Mouse (Mus musculus): Measurements from ENCODE around the gene Dnaic1. TPM values are rescaled to one million over a fixed set of nuclear protein-coding genes. Genes with fewer than 3 reads are reported as not detected.

Gene Dnaic1
- polyA plus RNA-seq, 1 experiment from 2014 or later, result 4.6 TPM

GRCm38 (mm10) chr4:41653296-41653695 is 83.7 kb downstream of the Dnaic1 start:
- no peak overlapping the region for H3K4me2 ChIP-seq (replicated peaks)
- H3K9me3 ChIP-seq (replicated peaks), result no peaks in the 10 kb centered on the region
- no peak overlapping the region for H3K4me3 ChIP-seq (replicated peaks)
- H3K27me3 ChIP-seq, result peaks cover 5% of the 10 kb centered on the region; the same call in 1 of the 2 replicates
- H3K4me1 ChIP-seq, result peaks cover 5% of the 10 kb centered on the region; the same call in 1 of the 2 replicates
- no peak for ATAC-seq (ENCODE audit: insufficient number of reproducible peaks, low FRiP score, low TSS enrichment, low read depth)
- no peak overlapping the region for H3K27ac ChIP-seq (replicated peaks)
- 0 out of 2 replicates have a peak, but pooled peaks cover 3% of the 10 kb centered on the region for H3K36me3 ChIP-seq
- WGBS, result 45% methylated on average over 6 of the region's 6 CpGs
- H3K9ac ChIP-seq, result no peak overlapping the region

- WGBS, result 53% methylated on average over 6 of the region's 6 CpGs
- Histone ChIP-seq H3K9me3 (replicated peaks) (no peaks in the 10 kb centered on the region), H3K4me3 (replicated peaks) (no peak overlapping the region), H3K4me2 (replicated peaks) (no peak overlapping the region), H3K36me3 (0 out of 2 replicates have a peak, but pooled peaks cover 3% of the 10 kb centered on the region), H3K27ac (replicated peaks) (no peak overlapping the region), H3K27me3 (peaks cover 5% of the 10 kb centered on the region; the same call in 1 of the 2 replicates), H3K9ac (no peak overlapping the region), H3K4me1 (peaks cover 8% of the 10 kb centered on the region; the same call in 1 of the 2 replicates)
- no peak for ATAC-seq (ENCODE audit: insufficient number of reproducible peaks, low FRiP score, low TSS enrichment, low read depth)
Observed at GRCm38 (mm10) chr4:41653730-41654129, 84.2 kb downstream of the Dnaic1 start.

- ATAC-seq (ENCODE audit: insufficient number of reproducible peaks, low FRiP score, low TSS enrichment, low read depth), result no peak
- 19% methylated on average over 7 of the region's 7 CpGs for WGBS
- H3K27me3 ChIP-seq, result peaks cover 5% of the 10 kb centered on the region; the same call in 1 of the 2 replicates
Observed at GRCm38 (mm10) chr4:41654217-41654616, 84.6 kb downstream of the Dnaic1 start.

GRCm38 (mm10) chr4:41655525-41655924 is 86.0 kb downstream of the Dnaic1 start:
- Histone ChIP-seq H3K27me3 (peaks cover 7% of the 10 kb centered on the region; the same call in 1 of the 2 replicates), H3K36me3 (0 out of 2 replicates have a peak, but pooled peaks cover 3% of the 10 kb centered on the region), H3K9ac (no peak overlapping the region), H3K4me2 (replicated peaks) (no peak overlapping the region), H3K27ac (replicated peaks) (no peak overlapping the region), H3K9me3 (replicated peaks) (no peaks in the 10 kb centered on the region), H3K4me3 (replicated peaks) (no peak overlapping the region), H3K4me1 (peaks cover 15% of the 10 kb centered on the region; the same call in 1 of the 2 replicates)
- 50% methylated on average over 2 of the region's 2 CpGs for WGBS
- ATAC-seq (ENCODE audit: insufficient number of reproducible peaks, low FRiP score, low TSS enrichment, low read depth), result no peak

More at GRCm38 (mm10) chr4:41654217-41654616, 84.6 kb downstream of the Dnaic1 start:
- Histone ChIP-seq H3K9ac (no peak overlapping the region), H3K4me2 (replicated peaks) (no peak overlapping the region), H3K4me3 (replicated peaks) (no peak overlapping the region), H3K27ac (replicated peaks) (no peak overlapping the region), H3K4me1 (peaks cover 13% of the 10 kb centered on the region; the same call in 1 of the 2 replicates), H3K36me3 (0 out of 2 replicates have a peak, but pooled peaks cover 3% of the 10 kb centered on the region), H3K9me3 (replicated peaks) (no peaks in the 10 kb centered on the region)

- peaks cover 7% of the 10 kb centered on the region; the same call in 1 of the 2 replicates for H3K27me3 ChIP-seq
- H3K4me1 ChIP-seq, result peaks cover 30% of the 10 kb centered on the region
- H3K9me3 ChIP-seq (replicated peaks), result no peaks in the 10 kb centered on the region
- 17% methylated on average over 25 of the region's 25 CpGs for WGBS
- no peak overlapping the region for H3K4me3 ChIP-seq (replicated peaks)
- no peak for ATAC-seq (ENCODE audit: insufficient number of reproducible peaks, low FRiP score, low TSS enrichment, low read depth)
- no peak overlapping the region; the same call in 1 of the 2 replicates for H3K4me2 ChIP-seq (replicated peaks)
- no peak overlapping the region for H3K27ac ChIP-seq (replicated peaks)
- 0 out of 2 replicates have a peak, but pooled peaks cover 3% of the 10 kb centered on the region for H3K36me3 ChIP-seq
- H3K9ac ChIP-seq, result no peak overlapping the region
Observed at GRCm38 (mm10) chr4:41658566-41659384, 89.2 kb downstream of the Dnaic1 start.

GRCm38 (mm10) chr4:41659556-41659955 is 90.0 kb downstream of the Dnaic1 start:
- no peak overlapping the region for H3K4me2 ChIP-seq (replicated peaks)
- 61% methylated on average over 13 of the region's 13 CpGs for WGBS
- no peak overlapping the region for H3K9ac ChIP-seq
- H3K27ac ChIP-seq (replicated peaks), result no peak overlapping the region
- 0 out of 2 replicates have a peak, but pooled peaks cover 3% of the 10 kb centered on the region for H3K36me3 ChIP-seq
- peaks cover 38% of the 10 kb centered on the region for H3K4me1 ChIP-seq
- H3K27me3 ChIP-seq, result peaks cover 7% of the 10 kb centered on the region; the same call in 1 of the 2 replicates
- H3K4me3 ChIP-seq (replicated peaks), result no peak overlapping the region
- no peak for ATAC-seq (ENCODE audit: insufficient number of reproducible peaks, low FRiP score, low TSS enrichment, low read depth)
- H3K9me3 ChIP-seq (replicated peaks), result no peaks in the 10 kb centered on the region

- no peak overlapping the region for H3K9ac ChIP-seq
- peaks cover 7% of the 10 kb centered on the region; the same call in 1 of the 2 replicates for H3K27me3 ChIP-seq
- no peak overlapping the region for H3K27ac ChIP-seq (replicated peaks)
- no peak overlapping the region for H3K4me3 ChIP-seq (replicated peaks)
- H3K4me1 ChIP-seq, result peaks cover 50% of the 10 kb centered on the region
- H3K4me2 ChIP-seq (replicated peaks), result no peak overlapping the region
- H3K36me3 ChIP-seq, result 0 out of 2 replicates have a peak, but pooled peaks cover 3% of the 10 kb centered on the region
- no peak for ATAC-seq (ENCODE audit: insufficient number of reproducible peaks, low FRiP score, low TSS enrichment, low read depth)
- no peaks in the 10 kb centered on the region for H3K9me3 ChIP-seq (replicated peaks)
- 16% methylated on average over 11 of the region's 11 CpGs for WGBS
Observed at GRCm38 (mm10) chr4:41660851-41661430, 91.4 kb downstream of the Dnaic1 start.

- Histone ChIP-seq H3K9ac (no peak overlapping the region), H3K4me3 (replicated peaks) (no peak overlapping the region), H3K4me2 (replicated peaks) (no peak overlapping the region), H3K27ac (replicated peaks) (no peak overlapping the region), H3K36me3 (no peaks in the 10 kb centered on the region), H3K9me3 (replicated peaks) (no peaks in the 10 kb centered on the region), H3K4me1 (peaks cover 50% of the 10 kb centered on the region), H3K27me3 (peaks cover 7% of the 10 kb centered on the region; the same call in 1 of the 2 replicates)
- ATAC-seq (ENCODE audit: insufficient number of reproducible peaks, low FRiP score, low TSS enrichment, low read depth), result no peak
- 67% methylated on average over 11 of the region's 11 CpGs for WGBS
Observed at GRCm38 (mm10) chr4:41662723-41663122, 93.1 kb downstream of the Dnaic1 start.

- no peak overlapping the region for H3K27ac ChIP-seq (replicated peaks)
- H3K9me3 ChIP-seq (replicated peaks), result no peaks in the 10 kb centered on the region
- H3K4me1 ChIP-seq, result peaks cover 43% of the 10 kb centered on the region
- H3K9ac ChIP-seq, result no peak overlapping the region
- no peak overlapping the region for H3K4me3 ChIP-seq (replicated peaks)
- peaks cover 2% of the 10 kb centered on the region; the same call in 1 of the 2 replicates for H3K27me3 ChIP-seq
- H3K36me3 ChIP-seq, result no peaks in the 10 kb centered on the region
- ATAC-seq (ENCODE audit: insufficient number of reproducible peaks, low FRiP score, low TSS enrichment, low read depth), result no peak
- no peak overlapping the region for H3K4me2 ChIP-seq (replicated peaks)
- WGBS, result 46% methylated on average over 9 of the region's 9 CpGs
Observed at GRCm38 (mm10) chr4:41663614-41664013, 94.0 kb downstream of the Dnaic1 start.

GRCm38 (mm10) chr4:41664533-41664932 is 95.0 kb downstream of the Dnaic1 start:
- Histone ChIP-seq H3K9me3 (replicated peaks) (no peaks in the 10 kb centered on the region), H3K36me3 (no peaks in the 10 kb centered on the region), H3K9ac (no peak overlapping the region), H3K4me1 (peaks cover 35% of the 10 kb centered on the region), H3K27ac (replicated peaks) (no peak overlapping the region), H3K4me2 (replicated peaks) (no peak overlapping the region), H3K27me3 (no peaks in the 10 kb centered on the region), H3K4me3 (replicated peaks) (no peak overlapping the region)
- ATAC-seq (ENCODE audit: insufficient number of reproducible peaks, low FRiP score, low TSS enrichment, low read depth), result no peak
- 33% methylated on average over 7 of the region's 7 CpGs for WGBS

GRCm38 (mm10) chr4:41665009-41665675 is 95.6 kb downstream of the Dnaic1 start:
- no peaks in the 10 kb centered on the region for H3K27me3 ChIP-seq
- no peak overlapping the region for H3K27ac ChIP-seq (replicated peaks)
- 8% methylated on average over 7 of the region's 8 CpGs for WGBS
- H3K9me3 ChIP-seq (replicated peaks), result no peaks in the 10 kb centered on the region
- ATAC-seq (ENCODE audit: insufficient number of reproducible peaks, low FRiP score, low TSS enrichment, low read depth), result no peak
- no peak overlapping the region for H3K4me2 ChIP-seq (replicated peaks)
- no peak overlapping the region for H3K9ac ChIP-seq
- peaks cover 35% of the 10 kb centered on the region for H3K4me1 ChIP-seq
- H3K4me3 ChIP-seq (replicated peaks), result no peak overlapping the region
- H3K36me3 ChIP-seq, result no peaks in the 10 kb centered on the region
